Mouse (Mus musculus): ENCODE measurements around the gene Gm49673.
"Not testable (repeated sequence)": the region's sequence is repeated elsewhere in the genome, so short reads cannot be mapped to it uniquely, and the experiment has no call there.

Gene Gm49673

DNA sequence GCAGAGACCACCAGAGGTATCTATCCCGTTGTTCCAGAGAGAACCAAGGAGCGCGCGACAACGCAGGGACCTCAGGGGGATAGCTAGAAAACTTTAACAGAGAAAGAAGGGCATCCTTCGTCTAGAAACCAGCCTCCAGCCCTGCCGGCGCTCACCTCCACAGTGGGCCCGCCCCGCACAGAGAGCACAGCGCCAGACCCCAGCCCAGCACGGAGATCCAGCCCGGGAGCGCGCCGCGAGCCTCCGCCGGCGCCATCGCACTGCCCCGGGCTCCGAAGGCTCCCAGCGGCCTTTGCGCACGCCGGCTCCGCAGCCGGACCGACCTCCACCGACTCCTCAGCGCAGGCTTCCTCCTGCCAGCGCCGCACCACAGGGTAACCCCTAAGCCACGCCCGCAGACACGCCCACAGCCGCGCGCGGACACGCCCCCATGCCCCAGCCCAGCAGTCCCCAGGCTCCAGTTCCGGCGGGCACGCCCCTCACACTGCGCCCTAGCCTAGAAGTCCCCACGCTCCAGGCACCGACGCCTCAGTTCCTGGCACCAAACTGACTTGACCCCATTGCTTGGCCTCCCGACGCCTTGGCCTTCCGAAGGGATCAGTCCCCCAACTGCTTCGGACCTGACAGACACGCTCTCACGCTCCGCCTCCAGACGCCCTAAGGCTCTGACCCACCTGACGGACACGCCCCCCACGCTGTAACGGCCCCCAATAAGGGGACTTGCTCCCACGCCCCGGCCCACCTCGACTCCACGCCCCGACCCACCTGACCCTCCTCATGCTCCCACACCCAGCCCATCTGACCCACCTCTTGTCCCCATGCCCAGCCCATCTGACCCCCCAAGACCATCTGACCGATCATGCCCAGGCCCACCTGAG lies at the start of gene Gm49673, which contains the start of gene Rnaset2a:
TSS of gene Gm49673 (minus strand) at position 350 of the 878 bp plus-strand sequence.
TSS of gene Rnaset2a (minus strand) at position 659 of the 878 bp plus-strand sequence.
- peak; percentile 61 for DNase-seq (ENCODE audit: low spot score)

DNA sequence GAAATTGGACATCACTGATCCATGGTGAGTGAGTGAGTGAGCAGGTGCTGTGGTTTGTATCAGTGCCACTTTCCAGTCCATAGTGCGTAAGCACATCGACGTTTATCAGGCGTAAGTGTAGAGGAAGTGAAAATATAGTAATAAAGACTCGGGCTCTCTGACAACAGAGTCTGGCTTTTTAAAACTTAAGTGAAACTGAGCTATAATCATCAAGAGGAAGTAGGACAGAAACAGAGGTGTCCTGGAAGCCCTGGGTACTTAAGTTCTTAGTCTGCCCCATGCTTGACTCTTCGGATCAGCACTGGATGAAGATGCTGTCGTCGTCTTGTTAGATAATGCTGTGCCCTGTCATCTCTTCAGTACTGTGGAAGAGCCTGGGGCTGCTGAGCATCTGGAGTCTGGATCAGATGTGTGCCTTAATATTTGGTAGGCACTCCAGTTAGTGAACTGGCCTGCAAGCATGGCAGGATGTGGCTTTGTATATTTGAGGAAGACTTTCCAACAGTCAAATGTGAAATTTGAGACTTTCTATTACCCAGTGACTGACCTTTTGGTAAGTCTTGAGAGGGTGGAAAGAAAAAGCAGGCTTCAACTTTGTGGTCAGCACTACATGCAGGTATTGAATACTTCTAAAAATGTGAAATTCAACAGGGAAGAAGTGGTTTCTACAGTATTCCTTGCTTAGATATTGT lies 48.2 kb upstream of the Gm49673 start:
- no peak for DNase-seq (ENCODE audit: low spot score)

- DNase-seq (ENCODE audit: low spot score): no peak
Measured at GRCm38 (mm10) chr17:8193678-8194077, 46.1 kb upstream of the Gm49673 start.

GRCm38 (mm10) chr17:8184217-8184616 lies 36.6 kb upstream of the Gm49673 start:
- DNase-seq (ENCODE audit: low spot score): no peak

- DNase-seq (ENCODE audit: low spot score): no peak
Measured at GRCm38 (mm10) chr17:8183815-8184214, 36.2 kb upstream of the Gm49673 start.

DNA sequence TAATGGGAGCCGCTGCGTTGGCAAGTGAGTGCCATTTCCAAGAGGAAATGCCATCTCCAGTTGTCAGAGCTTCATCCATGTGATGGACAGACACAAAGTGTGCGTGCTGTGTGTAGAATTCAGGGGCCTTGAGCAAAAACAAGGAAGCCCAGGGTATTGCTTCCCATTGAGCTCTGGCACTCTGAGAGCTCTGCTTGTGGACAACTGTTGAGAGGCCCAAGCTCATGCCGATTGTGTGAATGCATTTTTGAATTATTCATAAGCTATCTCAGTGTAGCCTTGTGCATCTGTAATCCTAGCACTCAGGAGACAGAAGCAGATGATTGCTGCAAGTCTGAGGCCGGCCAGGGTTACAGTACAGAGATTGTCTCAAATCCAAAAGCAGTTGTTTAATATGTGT lies 29.5 kb upstream of the Gm49673 start:
- DNase-seq (ENCODE audit: low spot score): peak; percentile 10

DNA sequence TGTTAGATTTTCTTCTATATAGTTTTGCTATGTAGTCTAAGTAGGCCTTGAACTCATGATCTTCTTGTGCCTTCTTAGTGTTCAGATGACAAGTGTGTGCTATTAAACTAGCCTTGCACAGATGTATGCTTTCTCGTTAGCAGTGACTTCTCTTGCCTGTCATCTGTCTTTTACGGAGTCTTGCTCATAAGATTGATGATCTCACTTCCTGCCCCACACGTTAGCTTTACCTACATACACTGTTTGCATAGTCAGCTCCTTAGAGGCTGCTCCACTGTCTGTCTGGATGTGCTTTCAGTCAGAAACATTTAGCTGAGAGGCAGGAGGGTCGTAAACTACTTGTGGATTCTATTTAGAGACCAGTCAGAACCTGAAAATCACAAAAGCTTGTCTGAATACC lies 23.5 kb upstream of the Gm49673 start:
- no peak for DNase-seq (ENCODE audit: low spot score)

DNA sequence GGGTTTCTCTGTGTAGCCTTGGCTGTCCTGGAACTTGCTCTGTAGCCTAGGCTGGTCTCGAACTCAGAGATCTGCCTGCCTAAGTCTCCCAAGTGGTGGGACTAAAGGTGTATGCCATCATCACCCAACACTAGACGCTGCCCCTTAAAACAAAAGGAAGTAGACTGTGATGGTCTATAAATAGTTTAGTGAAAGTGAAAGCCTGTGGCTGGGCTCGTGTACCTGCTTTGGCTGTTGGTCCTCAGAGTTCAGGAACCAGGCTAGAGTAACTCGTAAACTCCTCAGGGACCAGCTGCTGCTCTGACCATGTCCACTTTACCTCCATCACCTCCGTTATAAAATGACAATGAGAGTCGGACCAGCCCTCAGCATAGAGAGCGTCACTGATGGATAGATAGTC lies 22.7 kb upstream of the Gm49673 start:
- no peak for DNase-seq (ENCODE audit: low spot score)

DNA sequence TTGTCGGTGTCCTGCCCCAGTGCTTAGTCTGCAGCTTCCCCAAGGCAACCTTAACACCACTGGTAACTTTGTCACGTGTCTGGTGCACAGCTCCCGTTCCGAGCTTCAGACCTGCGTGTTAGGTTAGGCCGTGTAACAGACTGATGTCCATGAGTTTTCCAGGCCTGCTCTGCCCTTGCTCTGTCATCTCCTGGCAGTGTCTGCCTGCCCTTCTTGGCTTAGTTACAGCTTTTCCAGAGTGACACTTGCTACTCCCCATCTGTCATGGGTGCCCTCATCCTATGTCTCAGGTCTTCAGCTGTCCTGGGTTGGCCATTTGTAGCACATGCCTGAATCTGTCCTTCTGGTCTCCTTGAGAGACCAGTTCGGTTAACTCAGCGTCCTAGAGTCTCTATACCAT lies 19.8 kb upstream of the Gm49673 start:
- not testable (repeated sequence) for DNase-seq (ENCODE audit: low spot score)

DNA sequence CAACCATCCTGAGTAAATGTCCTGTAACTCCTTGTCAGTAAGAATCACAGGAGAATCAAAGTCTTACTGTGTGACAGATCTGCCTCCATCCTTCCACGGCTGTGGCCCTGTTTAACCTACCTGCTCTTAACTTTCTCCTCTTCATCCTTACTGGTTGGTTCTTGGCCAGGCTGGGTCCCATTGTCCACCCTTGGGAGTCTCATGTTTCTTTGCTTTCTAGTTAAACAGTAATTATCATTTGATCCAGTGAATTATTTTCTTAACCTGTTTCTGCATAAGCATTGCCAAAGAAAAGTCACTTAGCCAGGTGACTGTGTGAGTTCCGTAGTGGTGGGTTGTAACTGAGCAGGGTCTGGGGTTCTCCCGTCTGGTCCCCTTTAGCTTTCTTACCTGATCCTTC lies 18.9 kb upstream of the Gm49673 start:
- not testable (repeated sequence) for DNase-seq (ENCODE audit: low spot score)

- not testable (repeated sequence) for DNase-seq (ENCODE audit: low spot score)
Measured at GRCm38 (mm10) chr17:8165977-8166376, 18.4 kb upstream of the Gm49673 start.

DNA sequence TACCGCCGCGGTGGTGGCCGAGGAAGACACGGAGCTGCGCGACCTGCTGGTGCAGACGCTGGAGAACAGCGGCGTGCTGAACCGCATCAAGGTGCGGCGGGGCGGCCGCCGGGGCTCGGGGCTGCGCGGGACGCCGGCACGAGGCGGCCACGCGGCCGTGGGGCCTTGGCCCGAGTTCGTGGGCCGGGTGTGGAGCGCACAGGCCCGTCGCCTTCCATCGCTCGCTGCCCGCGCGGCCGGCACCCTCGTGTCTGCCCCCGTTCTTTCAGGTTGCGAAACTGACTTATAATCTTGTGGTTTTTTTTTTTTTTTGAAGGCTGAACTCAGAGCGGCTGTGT lies 18.0 kb upstream of the Gm49673 start:
- DNase-seq (ENCODE audit: low spot score): peak; percentile 21

- peak; percentile 20 for DNase-seq (ENCODE audit: low spot score)
Measured at GRCm38 (mm10) chr17:8164701-8165607, 17.4 kb upstream of the Gm49673 start, which contains the start of gene Fgfr1op. Gene Fgfr1op, plus strand, starts transcription at chr17:8165501.

- DNase-seq (ENCODE audit: low spot score): peak; percentile 55
Measured at GRCm38 (mm10) chr17:8160969-8161368, 13.4 kb upstream of the Gm49673 start.

DNA sequence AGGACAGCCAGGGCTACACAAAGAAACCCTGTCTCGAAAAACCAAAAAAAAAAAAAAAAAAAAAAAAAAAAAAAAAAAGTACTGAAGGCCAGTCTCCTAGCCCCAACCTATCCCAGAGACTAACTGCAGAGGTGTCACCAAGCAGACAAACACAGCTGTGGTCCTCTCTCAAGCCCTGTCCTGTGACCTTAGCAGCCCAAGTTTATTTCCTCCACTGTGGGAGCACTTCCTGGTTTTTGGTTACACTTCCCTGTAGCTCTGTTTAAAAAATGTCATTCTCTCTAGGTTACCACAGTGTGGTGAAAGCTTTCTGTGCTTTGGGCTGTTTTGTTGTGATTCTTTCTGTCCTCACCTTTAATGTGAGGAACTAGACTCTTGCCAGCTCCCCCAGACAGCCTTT lies 11.0 kb upstream of the Gm49673 start:
- DNase-seq (ENCODE audit: low spot score): not testable (repeated sequence)

- not testable (repeated sequence) for DNase-seq (ENCODE audit: low spot score)
Measured at GRCm38 (mm10) chr17:8155982-8156381, 8.4 kb upstream of the Gm49673 start.

DNA sequence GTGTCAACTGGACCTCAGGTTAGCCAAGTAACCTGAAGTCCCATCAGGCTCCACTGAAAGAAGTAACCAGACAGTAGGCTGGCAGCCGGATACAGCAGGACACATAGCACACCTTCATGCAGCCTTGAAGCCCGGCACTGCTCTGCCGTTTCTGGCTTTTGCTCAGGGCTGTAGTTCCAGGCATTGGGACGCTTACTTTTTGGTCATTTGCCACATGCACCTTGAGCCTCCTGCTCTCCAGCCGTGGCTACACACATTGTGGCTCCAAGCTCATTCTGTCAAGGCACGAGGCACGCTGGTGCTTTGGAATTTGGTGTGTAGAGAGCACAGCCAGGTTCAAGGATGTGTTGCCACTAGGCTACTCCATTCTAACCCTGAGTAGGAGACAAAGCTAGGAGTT lies 7.4 kb upstream of the Gm49673 start:
- DNase-seq (ENCODE audit: low spot score): not testable (repeated sequence)

DNA sequence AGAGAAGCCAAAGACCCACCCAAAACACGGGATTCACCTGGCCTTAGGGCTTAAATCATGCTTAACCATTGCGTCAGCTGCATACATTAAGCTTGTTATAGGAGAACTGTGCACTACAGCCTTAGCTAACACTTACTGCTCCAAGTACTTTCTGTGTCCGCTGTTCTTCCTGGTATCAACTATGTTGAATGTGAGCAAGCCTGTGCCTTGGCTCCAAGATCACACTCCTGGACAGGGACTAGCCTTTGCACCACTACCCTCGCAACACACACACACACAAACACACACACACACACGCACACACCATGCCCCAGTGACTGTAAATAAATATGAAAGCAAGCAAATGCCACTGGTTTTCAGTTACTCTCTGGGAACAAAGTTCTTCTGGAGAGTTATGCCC lies 657 bp downstream of the Gm49673 start:
- DNase-seq (ENCODE audit: low spot score): not testable (repeated sequence)

DNA sequence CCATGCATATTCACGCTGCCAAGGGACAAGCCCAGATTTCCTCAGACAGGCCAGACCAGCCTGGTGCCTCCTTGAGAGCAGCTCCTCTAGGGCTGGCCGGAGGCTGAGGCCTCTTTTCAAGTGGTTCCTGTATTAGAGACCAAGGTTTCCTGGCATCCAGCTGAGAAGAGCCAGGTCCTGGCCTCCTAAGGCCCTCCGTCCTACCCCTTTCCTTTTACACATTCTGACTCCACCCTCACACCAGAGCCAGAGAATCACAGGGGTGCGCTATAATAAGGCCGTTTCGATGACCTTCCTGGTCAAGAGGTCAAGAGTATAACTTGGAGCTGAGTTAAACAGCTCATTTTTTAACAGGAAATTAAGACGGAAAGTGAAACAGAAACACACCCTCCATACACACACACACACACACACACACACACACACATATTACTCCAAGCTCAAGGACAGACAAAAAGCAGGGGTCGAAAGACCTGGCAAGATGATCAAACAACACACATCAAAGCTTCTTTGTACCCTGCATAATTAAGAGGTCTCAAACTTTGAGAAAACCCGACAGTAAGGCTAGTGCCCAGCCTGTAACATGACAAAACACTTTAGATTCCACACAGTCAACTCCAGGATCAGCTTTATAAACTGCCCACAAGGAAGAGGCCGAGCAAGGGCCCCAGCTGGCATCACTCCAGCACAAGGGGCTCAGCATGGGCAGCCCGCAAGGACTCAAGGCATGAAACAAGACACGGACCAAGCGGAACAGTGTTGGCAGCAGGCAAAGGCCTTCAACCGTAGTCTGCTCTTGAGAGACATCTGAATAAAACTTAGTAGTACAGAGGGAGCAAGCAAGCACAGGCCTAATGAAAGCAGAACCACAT lies 3.5 kb downstream of the Gm49673 start:
- not testable (repeated sequence) for DNase-seq (ENCODE audit: low spot score)

DNA sequence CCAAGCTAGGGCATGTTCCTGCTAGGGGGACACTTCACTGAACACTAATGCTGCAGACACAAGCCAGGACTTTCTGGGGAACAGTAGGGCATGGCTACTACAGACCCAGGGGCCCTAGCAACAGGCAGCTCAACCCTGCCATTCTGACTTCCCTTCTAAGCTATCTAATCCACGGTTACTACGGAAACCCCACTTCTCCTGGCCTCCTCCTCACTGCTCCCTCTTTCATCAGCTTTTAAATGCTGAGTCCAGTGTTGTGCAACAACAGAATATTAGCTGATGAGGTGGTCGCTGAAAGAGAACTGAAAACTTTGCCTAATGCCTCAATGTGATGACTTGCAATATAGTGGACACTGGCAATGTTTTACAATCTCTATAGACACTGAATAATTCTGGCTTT lies 7.4 kb downstream of the Gm49673 start:
- DNase-seq (ENCODE audit: low spot score): not testable (repeated sequence)

DNA sequence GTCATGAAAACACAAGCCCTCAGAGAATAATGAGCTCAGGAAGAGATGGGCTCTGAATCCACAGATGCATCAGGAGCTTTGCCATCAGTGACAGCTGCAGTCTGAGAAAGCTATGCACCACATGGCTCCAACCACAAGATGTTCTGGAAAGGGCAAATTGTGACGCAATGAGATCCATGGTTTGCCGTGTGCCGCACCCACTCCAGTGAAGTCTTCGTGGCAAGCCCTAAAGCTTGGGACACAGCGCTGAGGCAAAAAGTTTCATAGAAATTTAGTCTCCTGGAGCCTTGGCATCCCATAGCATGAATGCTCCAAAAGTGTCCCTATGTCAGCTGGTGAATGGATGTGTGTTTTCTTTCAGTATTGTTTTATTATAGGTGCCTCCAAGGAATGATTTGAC lies 9.5 kb downstream of the Gm49673 start:
- not testable (repeated sequence) for DNase-seq (ENCODE audit: low spot score)
